Mouse (Mus musculus): ENCODE measurements around the gene Polr3h. TPM values are rescaled to one million over a fixed set of nuclear protein-coding genes. Genes with fewer than 3 reads are reported as not detected.

Gene Polr3h
- polyA plus RNA-seq, 1 experiment, result 52.6 TPM

DNA sequence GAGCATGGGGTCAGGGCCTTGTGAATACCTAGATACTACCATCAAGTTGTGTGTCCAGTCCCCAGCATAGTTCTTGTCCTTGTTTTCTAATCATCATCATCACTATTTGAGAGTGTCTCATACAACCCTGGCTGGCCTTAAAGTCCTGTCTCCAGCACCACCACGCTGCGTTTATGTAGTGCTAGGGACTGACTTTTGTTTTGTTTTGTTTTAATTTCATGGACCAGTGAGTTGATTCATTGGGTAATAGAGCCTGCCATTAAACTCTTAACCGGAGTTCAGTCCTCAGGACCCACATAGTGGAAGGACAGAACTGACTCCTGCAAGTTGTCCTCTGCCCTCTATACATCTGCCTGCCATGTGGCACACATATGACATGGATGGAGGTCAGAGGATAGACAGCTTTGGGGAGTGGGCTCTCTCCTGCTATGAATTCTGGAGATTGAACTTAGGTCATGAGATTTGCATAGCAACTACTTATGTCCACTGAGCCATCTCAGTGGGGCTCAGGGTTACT is 40.6 kb downstream of the Polr3h start:
- peaks cover 79% of the 10 kb centered on the region for H3K36me3 ChIP-seq (replicated peaks; ENCODE audit: low read length)
- no peak overlapping the region for H3K4me3 ChIP-seq (replicated peaks)
- no peaks in the 10 kb centered on the region for H3K27me3 ChIP-seq (replicated peaks)
- H3K4me1 ChIP-seq, result peaks cover 47% of the 10 kb centered on the region
- TF ChIP-seq FLI1 (IDR thresholded peaks at IDR 0.05; ENCODE audit: low read length) (no peak), GATA1 (IDR thresholded peaks at IDR 0.05; ENCODE audit: borderline replicate concordance, low read length) (no peak)
- no peaks in the 10 kb centered on the region for H3K9me3 ChIP-seq

DNA sequence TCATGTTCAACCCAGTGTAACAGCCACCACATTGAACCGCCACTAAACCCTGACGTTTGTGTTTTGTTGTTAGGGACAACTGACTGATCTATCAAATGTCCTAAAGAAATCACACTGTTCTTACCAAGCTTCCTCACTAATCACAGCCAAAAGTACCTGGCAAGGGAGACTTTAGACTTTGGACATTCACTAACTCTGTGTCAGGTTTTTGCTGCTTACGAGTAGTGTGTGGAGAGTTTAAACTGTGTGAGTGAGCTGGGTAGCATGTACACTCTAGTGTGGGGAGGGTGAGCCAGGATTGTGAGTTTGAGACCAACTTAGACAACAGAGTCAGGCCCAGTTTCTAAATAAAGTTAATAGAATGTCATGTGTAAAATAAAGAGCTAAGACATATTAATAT is 43.7 kb downstream of the Polr3h start:
- H3K4me1 ChIP-seq, result peaks cover 50% of the 10 kb centered on the region
- H3K36me3 ChIP-seq (replicated peaks; ENCODE audit: low read length), result peaks cover 52% of the 10 kb centered on the region
- H3K4me3 ChIP-seq (replicated peaks), result no peak overlapping the region

DNA sequence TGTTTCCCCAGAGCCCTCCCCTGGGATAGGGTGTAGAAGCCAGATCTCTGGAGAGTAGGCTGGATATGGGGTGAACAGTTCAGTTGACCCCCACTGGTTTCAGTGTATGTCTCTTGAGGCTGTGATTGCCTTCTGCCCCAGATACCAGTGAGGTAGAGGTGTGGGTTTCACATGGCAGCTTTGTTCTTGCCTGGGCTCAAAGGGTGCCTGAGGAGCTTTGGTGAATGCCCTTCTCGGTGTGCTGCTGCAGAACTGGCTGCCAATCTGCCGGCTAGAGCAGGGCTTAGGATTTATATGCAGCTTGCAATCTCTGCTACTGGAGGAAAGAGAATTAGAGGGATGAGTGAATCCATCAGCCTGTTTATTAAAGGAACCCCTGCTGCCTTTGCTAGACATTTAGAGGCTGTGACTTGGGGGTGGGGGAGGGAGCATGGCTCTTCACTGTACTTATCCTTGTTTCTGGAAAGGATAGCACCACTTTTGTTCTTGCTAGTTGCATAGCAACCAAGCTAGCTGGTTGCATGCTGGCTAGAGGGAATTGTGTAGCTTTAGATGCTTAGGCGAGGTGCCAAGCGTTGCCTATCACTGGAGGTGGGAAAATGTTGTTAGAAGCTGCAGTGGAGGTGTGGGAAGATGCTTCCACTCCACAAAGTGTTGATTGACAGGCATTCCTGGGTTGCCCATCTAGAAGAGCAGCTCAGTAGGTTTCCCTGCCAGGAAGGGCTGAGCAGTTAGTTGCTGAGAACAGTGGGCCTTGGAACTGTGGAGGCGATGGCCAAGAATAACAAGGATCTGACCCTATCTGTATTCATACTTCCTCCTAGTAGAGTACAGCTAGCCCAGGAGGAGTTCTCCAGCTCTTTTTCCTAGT is 46.3 kb downstream of the Polr3h start:
- H3K9me3 ChIP-seq, result no peaks in the 10 kb centered on the region
- H3K27me3 ChIP-seq (replicated peaks), result no peaks in the 10 kb centered on the region
- no peak overlapping the region for H3K4me3 ChIP-seq (replicated peaks)
- peaks cover 48% of the 10 kb centered on the region for H3K4me1 ChIP-seq
- H3K36me3 ChIP-seq (replicated peaks; ENCODE audit: low read length), result peaks cover 37% of the 10 kb centered on the region
- TF ChIP-seq GATA1 (IDR thresholded peaks at IDR 0.05; ENCODE audit: borderline replicate concordance, low read length), result no peak
- no peak for TF ChIP-seq FLI1 (IDR thresholded peaks at IDR 0.05; ENCODE audit: low read length)

More for the DNA sequence above, 43.7 kb downstream of the Polr3h start:
- Histone ChIP-seq H3K27me3 (replicated peaks) (no peaks in the 10 kb centered on the region), H3K9me3 (no peaks in the 10 kb centered on the region)
- no peak for TF ChIP-seq GATA1 (IDR thresholded peaks at IDR 0.05; ENCODE audit: borderline replicate concordance, low read length)
- TF ChIP-seq FLI1 (IDR thresholded peaks at IDR 0.05; ENCODE audit: low read length), result no peak

DNA sequence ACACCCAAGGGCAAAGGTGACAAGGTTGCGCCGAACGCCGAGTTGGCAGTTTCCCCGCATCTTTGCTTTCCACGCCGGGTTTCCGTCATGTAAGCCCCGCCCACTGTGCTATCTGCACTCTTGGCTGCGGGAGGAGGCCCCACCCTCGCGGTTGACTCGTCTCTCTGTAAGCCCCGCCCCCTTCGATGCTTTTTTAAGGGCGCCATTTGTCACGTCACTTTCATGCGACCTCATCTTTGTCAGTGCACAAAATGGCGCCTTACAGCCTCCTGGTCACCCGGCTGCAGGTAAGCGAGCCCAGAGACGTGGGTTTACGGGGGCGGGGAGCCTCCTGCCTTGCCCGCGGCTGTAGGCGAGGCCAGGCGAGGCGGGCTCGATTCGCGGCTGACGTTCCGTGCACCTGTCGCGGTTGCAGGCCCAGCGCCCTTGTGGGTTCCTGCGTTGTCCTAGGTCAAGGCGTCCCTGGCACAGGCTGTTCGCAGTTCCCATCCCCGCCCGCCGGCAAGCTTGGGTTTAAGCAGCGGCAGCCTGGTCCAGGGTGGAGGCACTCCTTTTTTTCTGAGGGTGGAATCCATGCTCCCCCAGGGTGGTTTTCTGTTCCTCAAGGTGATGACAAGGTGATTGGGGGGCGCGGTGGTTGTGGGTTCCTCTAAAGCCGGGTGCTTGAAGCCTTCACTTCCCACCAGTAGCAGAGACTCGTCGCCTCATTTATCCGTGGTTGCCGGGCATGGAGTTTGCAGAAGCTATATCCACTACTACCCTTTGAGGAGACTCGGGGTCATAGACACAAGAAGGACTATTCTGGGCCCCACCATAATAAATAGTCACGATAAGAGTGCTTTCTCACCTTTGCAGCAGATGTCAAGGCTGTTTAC is 53.5 kb downstream of the Polr3h start, which contains the start of gene Aco2:
Gene Aco2 (plus strand): TSS at position 48 of the 875 bp plus-strand sequence.
- Histone ChIP-seq H3K36me3 (replicated peaks; ENCODE audit: low read length) (peaks cover 35% of the 10 kb centered on the region), H3K27me3 (replicated peaks) (no peaks in the 10 kb centered on the region), H3K4me3 (replicated peaks) (peak within 1 kb of the TSS; percentile 100), H3K4me1 (peaks cover 55% of the 10 kb centered on the region), H3K9me3 (no peaks in the 10 kb centered on the region)
- TF ChIP-seq FLI1 (IDR thresholded peaks at IDR 0.05; ENCODE audit: low read length) (no peak), GATA1 (IDR thresholded peaks at IDR 0.05; ENCODE audit: borderline replicate concordance, low read length) (peak; percentile 54; the same call in 1 of the 3 replicates)

DNA sequence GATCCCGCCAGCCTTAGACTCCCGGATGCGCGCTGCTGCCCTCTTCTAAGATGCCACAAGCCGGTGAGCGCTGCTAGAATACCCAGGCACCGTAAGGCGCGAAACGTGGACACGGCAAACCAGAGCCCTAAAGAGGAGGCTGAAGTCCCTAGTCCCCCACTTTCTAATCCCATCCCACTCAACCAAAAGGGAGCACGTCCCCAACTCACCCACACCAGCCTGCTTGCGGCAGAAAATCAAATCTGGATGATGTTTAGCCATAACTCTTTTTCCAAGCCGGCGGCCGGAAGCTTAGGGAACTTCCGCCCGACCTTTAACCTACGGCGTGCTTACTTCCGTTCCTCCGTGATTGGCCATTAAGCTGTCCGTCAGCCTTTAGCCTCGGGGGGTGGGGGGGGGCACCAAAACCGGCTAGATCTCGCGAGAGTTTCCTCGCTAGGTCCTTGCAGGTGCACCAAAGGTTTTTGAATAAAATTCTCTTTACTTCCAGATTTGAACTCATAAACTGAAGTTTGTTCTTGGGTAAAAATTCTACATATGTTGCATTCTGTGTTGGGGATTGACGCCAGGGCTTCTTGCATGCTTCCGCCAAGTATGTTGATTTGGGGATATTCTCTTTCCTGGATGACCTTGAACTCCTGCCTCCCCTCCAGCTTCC is 54.3 kb downstream of the Polr3h start, which contains the start of gene Phf5a:
Gene Phf5a (minus strand): TSS at position 308 of the 658 bp plus-strand sequence.
- Histone ChIP-seq H3K4me3 (replicated peaks) (peak within 1 kb of the TSS; percentile 100), H3K9me3 (no peaks in the 10 kb centered on the region), H3K36me3 (replicated peaks; ENCODE audit: low read length) (peaks cover 40% of the 10 kb centered on the region), H3K4me1 (peaks cover 55% of the 10 kb centered on the region), H3K27me3 (replicated peaks) (no peaks in the 10 kb centered on the region)
- TF ChIP-seq FLI1 (IDR thresholded peaks at IDR 0.05; ENCODE audit: low read length) (no peak), GATA1 (IDR thresholded peaks at IDR 0.05; ENCODE audit: borderline replicate concordance, low read length) (no peak)

DNA sequence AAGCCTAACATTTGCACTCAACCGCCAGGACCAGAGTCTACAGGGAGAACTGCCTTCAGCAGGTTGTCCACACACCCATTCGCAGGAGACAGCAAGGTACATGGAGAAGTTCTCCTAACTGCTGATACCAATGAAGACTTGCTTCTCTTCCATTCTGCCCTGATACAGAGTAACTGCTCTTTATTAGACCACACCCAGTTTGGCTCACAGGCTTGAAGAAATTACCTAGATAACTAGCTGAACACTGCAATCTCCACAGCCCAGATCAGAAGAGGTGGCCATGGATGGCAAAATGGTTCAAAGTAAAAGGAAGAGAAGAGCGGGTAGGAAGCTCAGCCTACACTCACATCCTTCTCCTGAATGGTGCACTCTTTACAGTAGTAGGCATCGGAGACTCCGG is 56.1 kb downstream of the Polr3h start:
- Histone ChIP-seq H3K36me3 (replicated peaks; ENCODE audit: low read length) (peaks cover 58% of the 10 kb centered on the region), H3K4me1 (peaks cover 42% of the 10 kb centered on the region), H3K4me3 (replicated peaks) (no peak overlapping the region), H3K9me3 (no peaks in the 10 kb centered on the region), H3K27me3 (replicated peaks) (no peaks in the 10 kb centered on the region)
- TF ChIP-seq GATA1 (IDR thresholded peaks at IDR 0.05; ENCODE audit: borderline replicate concordance, low read length), result no peak
- TF ChIP-seq FLI1 (IDR thresholded peaks at IDR 0.05; ENCODE audit: low read length), result no peak

DNA sequence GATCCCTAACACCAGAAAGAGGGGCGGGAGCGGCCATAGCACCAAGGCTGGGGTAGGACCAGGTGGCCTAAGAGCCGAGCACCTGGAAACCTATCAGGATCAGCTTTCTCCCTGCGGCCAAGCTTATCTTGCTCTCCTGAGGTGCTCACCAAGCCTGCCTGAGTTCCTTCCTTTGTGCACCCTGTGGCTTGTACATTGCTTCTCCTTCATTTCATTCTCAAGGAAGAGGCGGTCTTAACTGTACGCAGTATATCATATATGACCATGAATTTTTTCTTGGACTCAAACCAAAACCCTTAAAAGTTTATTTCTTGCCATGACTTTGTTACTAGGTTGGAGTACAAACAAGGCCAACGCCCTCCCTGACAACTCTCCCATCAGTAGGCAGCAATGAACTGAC is 61.8 kb downstream of the Polr3h start:
- Histone ChIP-seq H3K36me3 (replicated peaks; ENCODE audit: low read length) (peaks cover 58% of the 10 kb centered on the region), H3K4me3 (replicated peaks) (no peak overlapping the region), H3K27me3 (replicated peaks) (no peaks in the 10 kb centered on the region), H3K9me3 (no peaks in the 10 kb centered on the region), H3K4me1 (peaks cover 11% of the 10 kb centered on the region)
- no peak for TF ChIP-seq FLI1 (IDR thresholded peaks at IDR 0.05; ENCODE audit: low read length)
- no peak for TF ChIP-seq GATA1 (IDR thresholded peaks at IDR 0.05; ENCODE audit: borderline replicate concordance, low read length)

DNA sequence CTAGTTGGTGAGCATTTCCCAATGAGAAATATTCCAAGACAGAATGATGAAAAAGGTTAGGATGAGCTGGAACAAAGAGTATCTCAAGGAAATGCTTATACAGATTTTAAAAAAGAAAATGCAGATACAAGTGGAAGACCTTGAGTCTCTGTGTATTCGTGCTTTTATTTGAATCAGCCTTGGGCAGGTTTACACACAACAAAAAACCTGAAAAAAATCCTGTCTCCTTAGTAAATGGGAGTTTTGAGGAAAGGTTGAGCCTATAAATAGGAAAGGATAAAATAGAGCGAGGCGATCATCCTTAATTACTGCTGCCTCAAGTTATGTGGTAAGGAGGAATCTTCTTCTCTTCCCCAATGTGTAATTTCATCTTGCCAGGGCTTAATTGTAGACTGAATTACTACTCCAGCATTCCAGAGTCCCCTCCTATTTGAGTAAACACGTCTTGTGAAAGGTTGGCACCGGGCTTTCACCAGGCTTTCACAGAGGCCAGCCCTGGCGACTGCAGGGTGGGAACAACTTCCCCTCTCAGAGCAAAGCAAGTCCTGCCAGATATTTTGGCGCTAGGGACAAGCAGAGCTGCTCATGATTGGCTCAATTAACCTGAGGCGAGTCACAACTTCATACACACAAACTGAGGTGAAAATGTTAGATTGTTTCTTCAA is 65.4 kb downstream of the Polr3h start:
- H3K4me3 ChIP-seq (replicated peaks), result no peak overlapping the region
- H3K27me3 ChIP-seq (replicated peaks), result no peaks in the 10 kb centered on the region
- no peaks in the 10 kb centered on the region for H3K9me3 ChIP-seq
- H3K36me3 ChIP-seq (replicated peaks; ENCODE audit: low read length), result peaks cover 22% of the 10 kb centered on the region
- peaks cover 32% of the 10 kb centered on the region for H3K4me1 ChIP-seq
- no peak for TF ChIP-seq FLI1 (IDR thresholded peaks at IDR 0.05; ENCODE audit: low read length)
- TF ChIP-seq GATA1 (IDR thresholded peaks at IDR 0.05; ENCODE audit: borderline replicate concordance, low read length), result no peak

All from megakaryocyte, embryonic 14.5 days (primary cell).